Mouse (Mus musculus) MEL (cell line): ENCODE measurements around the gene Anapc5.

Experiments used
- CTCF ChIP-seq, 3 experiments: IDR thresholded peaks in 2 of 3; conservative IDR thresholded peaks in 1 of 3; 2 replicates each; pipeline ENCODE4 v1.5.1; 2011 to 2012; ENCODE audit warnings: low read length in 3 of 3, low read depth in 2 of 3, mild to moderate bottlenecking in 2 of 3, improper control_type of control experiment in 1 of 3, inconsistent platforms in 1 of 3, mixed read lengths in 1 of 3, moderate library complexity in 1 of 3; ENCODE audit not compliant: control insufficient read depth in 1 of 3, insufficient read depth in 1 of 3, poor library complexity in 1 of 3, severe bottlenecking in 1 of 3
- EP300 ChIP-seq, 2 experiments: IDR thresholded peaks; 2 replicates each; pipeline ENCODE4 v1.6.1; 2011; ENCODE audit warnings: improper control_type of control experiment in 2 of 2, low read length in 2 of 2, low read depth in 1 of 2, mild to moderate bottlenecking in 1 of 2
- MXI1 ChIP-seq: IDR thresholded peaks from 2 replicates; pipeline ENCODE4 v1.6.1; 2011; ENCODE audit warnings: mild to moderate bottlenecking, low read depth, low read length, improper control_type of control experiment
- NRF1 ChIP-seq: IDR thresholded peaks from 2 replicates; pipeline ENCODE4 v1.6.1; 2014; ENCODE audit warnings: low read depth, mild to moderate bottlenecking, inconsistent platforms, low read length, improper control_type of control experiment, moderate library complexity; ENCODE audit not compliant: poor library complexity, insufficient read depth, severe bottlenecking
- RCOR1 ChIP-seq: IDR thresholded peaks from 2 replicates; pipeline ENCODE4 v1.6.1; 2012; ENCODE audit warnings: low read depth, mild to moderate bottlenecking, inconsistent platforms, low read length, improper control_type of control experiment
- SMC3 ChIP-seq: IDR thresholded peaks from 2 replicates; pipeline ENCODE4 v1.6.1; 2011; ENCODE audit warnings: low read depth, low read length, improper control_type of control experiment
- TBP ChIP-seq: IDR thresholded peaks from 2 replicates; pipeline ENCODE4 v1.8.0; 2011; ENCODE audit warnings: low read depth, low read length, improper control_type of control experiment
- ZC3H11A ChIP-seq: IDR thresholded peaks from 2 replicates; pipeline ENCODE4 v1.6.1; 2012; ENCODE audit warnings: low read depth, mild to moderate bottlenecking, inconsistent platforms, low read length, improper control_type of control experiment
- ZNF384 ChIP-seq: IDR thresholded peaks from 2 replicates; pipeline ENCODE4 v1.6.1; 2012; ENCODE audit warnings: low read depth, mild to moderate bottlenecking, inconsistent platforms, low read length, improper control_type of control experiment

- TF ChIP-seq RCOR1 (no peak), NRF1 (no peak), MXI1 (no peak), ZC3H11A (no peak), ZNF384 (no peak), EP300 (IDR thresholded peaks at IDR 0.05; ENCODE audit: low read depth in 1 of 2, low read length in 2 of 2) (no peak), SMC3 (no peak), CTCF (IDR thresholded peaks at IDR 0.05 in 2 of 3, conservative IDR thresholded peaks at IDR 0.05 in 1 of 3; ENCODE audit: control insufficient read depth in 1 of 3, insufficient read depth in 1 of 3, low read depth in 2 of 3, low read length in 3 of 3, poor library complexity in 1 of 3, severe bottlenecking in 1 of 3) (no peak), TBP (no peak)
Measured at GRCm38 (mm10) chr5:122822441-122822840, 1.3 kb upstream of the Anapc5 start.
